Mouse (Mus musculus): ENCODE data around the gene Crip2.

Gene Crip2

DNA sequence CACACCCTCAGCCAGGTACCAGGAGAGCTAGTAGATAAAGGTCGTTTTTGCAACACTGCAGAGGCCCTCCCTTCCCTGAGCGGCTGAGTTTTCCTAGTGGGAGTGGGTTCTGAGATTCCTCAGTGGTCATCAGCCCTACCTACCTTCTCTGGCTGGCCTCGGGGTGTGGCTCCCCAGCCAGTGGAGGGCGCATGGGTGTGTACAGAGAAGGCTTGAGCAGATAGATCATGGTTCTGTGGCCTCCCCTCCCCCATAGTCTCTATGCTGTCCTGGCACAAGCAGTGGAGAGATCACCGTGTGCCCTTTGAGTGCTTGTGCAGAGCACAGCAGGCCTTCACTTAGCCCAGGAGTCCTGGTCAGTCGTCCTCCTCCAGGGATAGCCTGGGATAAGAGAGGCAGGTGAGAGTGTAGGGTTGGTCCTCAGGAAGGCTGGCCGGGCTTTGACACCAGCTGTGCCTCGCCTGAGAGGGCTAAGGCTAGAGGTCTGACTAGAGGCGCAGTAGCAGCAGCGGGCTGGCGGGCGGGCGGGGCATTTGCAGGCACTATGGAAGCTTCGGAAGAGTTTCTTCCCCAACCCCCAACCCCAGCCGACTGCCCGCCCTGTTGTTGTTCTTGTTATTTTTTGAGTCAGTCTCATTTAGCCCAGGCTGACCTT, 8.5 kb downstream of the Crip2 start:
- DNase-seq = peak; percentile 98

- peak; percentile 96 for DNase-seq
Measured at GRCm38 (mm10) chr12:113149341-113149740, 9.3 kb downstream of the Crip2 start.

- peak; percentile 96 for DNase-seq
Measured at GRCm38 (mm10) chr12:113149896-113150295, 9.9 kb downstream of the Crip2 start.

GRCm38 (mm10) chr12:113150591-113150990, 10.6 kb downstream of the Crip2 start:
- peak; percentile 94 for DNase-seq

- peak; percentile 96 for DNase-seq
Measured at GRCm38 (mm10) chr12:113151046-113151445, 11.0 kb downstream of the Crip2 start.

DNA sequence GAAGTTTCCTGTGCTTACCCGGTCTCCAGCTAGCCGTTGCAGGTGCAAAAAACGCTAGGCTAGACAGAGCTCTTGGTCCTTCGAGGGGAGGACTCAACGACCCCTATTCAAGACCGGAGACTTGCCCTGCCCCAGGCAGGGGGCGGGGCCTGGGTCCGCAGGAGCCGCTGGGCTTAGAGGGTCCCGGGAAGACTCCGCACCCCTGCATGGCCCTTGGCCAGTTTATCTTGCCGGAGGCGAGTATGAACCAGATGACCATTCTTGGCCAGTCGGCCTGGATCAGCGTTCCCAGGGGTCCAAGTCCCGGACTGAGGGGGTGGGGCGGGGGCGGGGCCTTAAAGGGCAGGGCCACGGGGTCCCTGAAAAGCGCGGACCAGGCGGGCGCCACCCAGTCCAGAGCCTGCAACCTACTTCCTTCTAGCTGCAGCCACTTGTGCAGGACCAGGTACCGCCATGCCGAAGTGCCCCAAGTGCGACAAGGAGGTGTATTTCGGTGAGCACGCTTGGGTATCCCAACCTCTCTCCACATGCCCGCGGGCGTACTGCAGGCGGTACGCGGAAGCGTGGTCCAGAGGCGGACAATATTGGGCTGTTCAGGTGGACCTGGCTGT, 11.7 kb downstream of the Crip2 start:
- peak; percentile 99 for DNase-seq

GRCm38 (mm10) chr12:113152272-113152661, 12.2 kb downstream of the Crip2 start:
- peak; percentile 98 for DNase-seq

DNA sequence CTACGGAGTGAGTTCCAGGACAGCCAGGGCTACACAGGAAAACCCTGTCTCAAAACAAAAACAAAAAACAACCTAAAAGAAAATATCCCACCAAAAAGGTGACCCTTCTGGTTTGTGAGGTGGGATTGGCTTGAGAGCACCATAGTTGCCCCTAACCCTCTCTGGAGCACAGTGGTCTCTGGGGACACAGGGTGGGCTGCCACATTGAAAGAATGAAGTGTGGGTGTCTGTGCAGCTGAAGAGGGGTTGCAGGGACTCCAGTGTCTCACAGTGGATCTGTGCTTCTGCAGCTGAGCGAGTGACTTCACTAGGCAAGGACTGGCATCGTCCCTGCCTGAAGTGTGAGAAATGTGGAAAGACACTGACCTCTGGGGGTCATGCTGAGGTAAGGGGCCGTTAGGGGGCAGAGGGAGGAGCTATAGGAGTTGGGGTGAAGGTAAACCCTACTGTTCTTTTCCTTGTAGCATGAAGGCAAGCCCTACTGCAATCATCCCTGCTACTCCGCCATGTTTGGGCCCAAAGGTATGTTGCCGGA, 13.0 kb downstream of the Crip2 start:
- peak; percentile 93 for DNase-seq

DNA sequence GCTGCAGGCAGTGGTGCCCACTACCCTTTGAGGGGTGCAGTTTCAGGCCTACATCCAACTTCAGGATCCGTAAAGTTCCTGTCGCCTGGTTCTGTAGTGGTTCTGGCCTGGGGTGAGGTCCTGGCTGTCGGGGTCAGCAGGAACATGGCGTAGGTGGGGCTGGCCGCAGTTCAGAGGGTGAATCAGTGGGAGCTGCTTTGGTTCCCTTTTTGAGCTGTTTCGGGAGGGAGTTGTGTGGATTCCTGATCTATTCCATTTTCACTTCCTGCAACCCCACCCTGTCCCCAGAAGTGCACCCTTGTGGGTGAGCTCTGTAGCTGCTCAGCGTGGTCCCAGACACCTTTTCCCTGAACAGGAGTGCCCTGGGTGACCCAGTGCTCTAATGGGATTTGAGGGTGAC, 13.9 kb downstream of the Crip2 start:
- DNase-seq = peak; percentile 98

GRCm38 (mm10) chr12:113154747-113155075, 14.7 kb downstream of the Crip2 start:
- DNase-seq = peak; percentile 92

DNA sequence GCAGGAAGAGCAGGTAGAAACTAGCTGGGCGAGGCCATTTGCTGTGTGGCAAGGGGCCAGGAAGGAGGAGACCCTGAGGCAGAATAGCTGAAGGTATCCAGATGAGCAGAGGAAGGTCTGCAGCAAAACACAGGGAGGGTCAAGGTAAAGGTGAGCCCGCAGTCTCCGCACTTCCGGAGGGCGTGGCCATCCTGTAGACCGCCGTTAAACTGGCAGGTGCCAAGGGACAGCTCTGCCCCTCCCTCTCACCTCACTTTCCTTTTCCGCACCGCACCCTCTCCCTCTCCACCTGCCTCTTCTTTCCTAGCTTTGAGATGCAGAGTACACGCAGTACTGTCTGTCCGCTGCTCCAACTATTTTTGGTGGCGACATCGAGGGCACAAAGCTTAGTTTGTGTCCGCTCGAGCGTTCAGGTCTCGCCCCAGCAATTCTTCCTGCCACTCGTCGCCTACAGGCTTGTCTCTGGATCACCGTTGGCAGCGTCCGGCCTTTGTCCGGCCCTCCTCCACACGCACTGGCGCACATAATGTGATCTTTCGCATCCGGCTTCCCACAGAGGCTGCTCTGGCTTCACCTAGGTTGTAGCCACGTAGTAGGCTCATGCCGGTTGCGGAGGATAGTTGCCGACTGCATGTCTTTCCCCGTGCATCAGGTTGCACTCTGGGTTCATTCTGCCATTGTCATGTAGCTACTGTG, 15.2 kb downstream of the Crip2 start:
- peak; percentile 97 for DNase-seq

DNA sequence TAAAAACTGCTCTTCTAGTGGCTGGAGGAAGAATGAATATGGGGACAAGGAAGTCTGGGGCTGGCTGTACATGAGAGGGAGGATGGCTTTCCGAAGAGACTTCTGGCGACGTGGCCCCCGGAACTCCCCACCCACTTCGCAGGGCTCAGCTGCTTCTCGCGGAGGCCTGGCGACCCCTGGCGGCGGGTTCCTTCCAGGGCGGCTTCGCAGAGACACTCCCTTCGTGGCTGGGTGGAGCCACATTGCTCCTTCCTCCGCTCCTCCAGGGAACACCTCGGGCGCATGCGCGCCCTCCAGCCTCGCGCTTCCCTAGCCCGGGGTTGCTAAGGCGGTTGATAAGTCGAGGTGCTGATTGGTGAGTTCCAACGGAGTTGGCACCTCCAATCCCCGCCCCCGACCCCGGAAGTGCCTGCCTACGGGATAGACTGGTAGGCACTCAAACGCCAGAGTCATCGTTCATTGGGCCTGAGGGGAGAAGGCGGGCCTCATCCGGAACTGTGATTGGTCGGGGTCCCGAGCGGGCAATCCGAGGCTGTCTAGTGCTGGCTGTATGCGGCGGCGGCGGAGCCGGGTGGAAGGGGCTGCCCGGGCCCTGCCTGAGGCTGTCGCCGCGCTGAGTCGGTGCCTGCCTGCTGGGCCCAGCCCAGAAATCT, 16.0 kb downstream of the Crip2 start, which contains the start of gene Tedc1:
Tedc1 (plus strand) TSS at position 535 of the 653 bp plus-strand sequence.
- peak; percentile 100 for DNase-seq

- DNase-seq = no peak
Measured at GRCm38 (mm10) chr12:113156540-113156929, 16.5 kb downstream of the Crip2 start.

DNA sequence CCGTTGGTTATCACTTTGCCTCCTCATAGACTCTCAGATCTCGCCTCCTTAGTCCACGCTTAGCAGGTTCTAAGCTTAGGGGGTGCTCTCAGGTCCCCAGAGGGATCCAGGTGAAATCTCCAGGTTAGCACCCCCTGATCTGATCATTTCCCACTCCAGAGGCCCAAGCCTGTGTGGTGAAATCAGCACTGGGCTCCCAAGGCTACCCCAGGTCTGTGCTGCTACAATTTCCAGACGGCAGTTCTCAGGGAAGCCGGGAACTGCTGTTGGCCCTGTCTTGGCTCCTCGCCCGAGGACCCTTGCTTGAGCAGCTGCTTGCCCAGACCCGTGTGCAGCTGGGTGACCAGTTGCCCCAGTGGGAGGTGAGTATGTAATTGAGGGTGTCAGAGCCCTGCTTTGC, 17.0 kb downstream of the Crip2 start:
- peak; percentile 96 for DNase-seq

DNA sequence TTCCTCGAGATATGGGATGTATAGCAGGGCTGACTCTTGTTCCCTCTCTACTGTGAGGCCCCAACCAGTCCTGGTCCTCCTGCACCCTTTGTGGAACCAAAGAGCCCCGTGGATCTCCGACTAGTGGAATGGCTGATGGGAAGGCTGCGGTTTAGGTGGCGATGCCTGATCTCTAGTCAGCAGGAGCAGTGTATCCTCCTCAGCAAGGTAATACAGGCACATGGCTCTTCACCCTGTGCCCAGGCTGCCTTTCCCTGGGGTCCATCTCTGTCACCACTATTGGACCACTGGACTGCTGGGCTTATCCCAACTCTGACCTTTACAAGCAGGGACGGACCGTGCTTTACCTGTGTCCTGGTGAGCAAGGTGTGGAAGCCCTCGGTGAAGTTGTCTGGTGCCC, 17.5 kb downstream of the Crip2 start:
- DNase-seq = peak; percentile 91

GRCm38 (mm10) chr12:113157971-113158370, 17.9 kb downstream of the Crip2 start:
- DNase-seq = peak; percentile 93

GRCm38 (mm10) chr12:113163561-113164006, 23.5 kb downstream of the Crip2 start:
- DNase-seq = peak; percentile 82

DNA sequence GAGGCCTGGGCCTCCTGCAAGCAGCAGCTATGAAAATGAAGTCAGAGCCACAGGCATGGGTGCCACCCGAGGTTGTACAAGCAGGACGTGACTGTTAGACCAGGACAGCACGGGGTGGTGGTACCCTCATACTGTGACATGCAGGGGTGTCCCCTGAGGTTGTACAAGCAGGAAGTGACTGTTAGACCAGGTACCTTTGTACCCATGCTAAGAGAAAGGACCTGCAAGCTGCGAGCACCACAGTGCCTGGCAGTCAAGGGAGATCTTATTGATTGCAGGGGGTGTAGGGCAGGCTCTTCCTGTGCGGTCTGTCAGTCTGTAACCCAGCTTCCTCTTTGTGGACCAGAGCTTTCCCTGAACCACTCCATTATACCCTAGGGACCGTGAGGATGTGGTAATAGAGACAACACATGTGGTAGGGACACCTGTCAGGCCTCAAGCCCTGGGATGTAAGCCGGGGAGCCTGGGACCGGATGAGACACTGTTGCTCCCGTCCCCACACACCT, 28.0 kb downstream of the Crip2 start:
- DNase-seq = peak; percentile 92

DNA sequence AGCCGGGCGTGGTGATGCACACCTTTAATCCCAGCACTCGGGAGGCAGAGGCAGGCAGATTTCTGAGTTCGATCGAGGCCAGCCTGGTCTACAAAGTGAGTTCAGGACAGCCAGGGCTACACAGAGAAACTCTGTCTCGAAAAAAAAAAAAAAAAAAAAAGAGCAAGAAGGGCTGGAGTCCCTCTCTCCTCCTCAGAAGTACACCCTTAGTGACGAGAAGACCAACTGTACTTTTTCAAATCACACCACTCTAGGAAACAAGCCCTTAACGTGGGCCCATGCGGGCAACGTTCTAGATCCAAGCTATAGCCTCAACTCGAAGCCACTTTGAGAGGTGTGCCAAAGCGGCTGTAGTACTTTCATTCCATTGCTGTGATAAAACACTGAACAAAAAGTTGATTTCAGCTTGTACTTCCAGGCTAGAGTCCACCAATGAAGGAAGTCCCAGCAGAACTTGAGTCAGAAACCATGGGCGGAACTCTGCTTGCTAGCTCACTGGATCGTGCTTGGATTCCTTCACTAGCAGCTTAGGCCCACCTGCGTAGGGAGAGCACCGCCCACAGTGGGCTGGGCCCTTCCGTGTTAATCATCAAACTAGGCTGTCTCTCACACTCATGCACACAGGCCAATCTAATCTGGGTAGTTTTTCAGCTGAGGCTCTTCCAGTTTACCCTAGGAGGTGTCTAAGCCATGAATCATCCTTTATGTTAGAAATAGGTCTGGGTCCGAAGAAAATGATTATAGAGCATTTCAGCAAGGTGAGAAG, 37.1 kb downstream of the Crip2 start:
- no peak for DNase-seq

- no peak for DNase-seq
Measured at GRCm38 (mm10) chr12:113181020-113181419, 41.0 kb downstream of the Crip2 start.

- no peak for DNase-seq
Measured at GRCm38 (mm10) chr12:113184945-113185344, 44.9 kb downstream of the Crip2 start.

Measured in heart, adult 11 months (tissue).